Mouse (Mus musculus) lung, postnatal 0 days (tissue): ENCODE data around the gene Shisa9.

Source experiments
- CTCF ChIP-seq: IDR thresholded peaks from 2 replicates; pipeline ENCODE4 v1.5.1; 2016; ENCODE audit warnings: antibody characterized with exemption, mild to moderate bottlenecking
- EP300 ChIP-seq: IDR thresholded peaks from 2 replicates; pipeline ENCODE4 v1.6.1; 2016; ENCODE audit warnings: antibody characterized with exemption, mild to moderate bottlenecking, control low read depth

DNA sequence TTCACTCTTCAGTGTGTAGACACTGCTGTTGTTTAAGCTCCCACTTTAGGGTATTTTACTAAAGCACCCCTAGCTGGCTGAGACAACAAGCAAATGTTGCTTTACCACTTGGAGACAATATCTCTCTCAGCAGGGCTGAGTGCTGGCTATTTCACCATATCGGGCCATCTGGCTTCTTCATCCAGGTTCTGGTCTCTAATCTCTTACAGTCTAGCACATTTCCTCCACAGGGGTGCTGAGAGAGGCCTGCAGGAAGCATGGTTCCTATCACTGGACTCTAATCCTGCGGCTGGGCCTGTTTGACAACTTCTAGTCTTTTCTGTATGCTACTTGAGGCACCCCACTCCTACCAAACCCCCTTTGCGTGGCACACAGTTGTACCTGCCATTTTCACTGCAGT, 51.7 kb downstream of the Shisa9 start:
- TF ChIP-seq CTCF (no peak), EP300 (no peak)
